Mouse (Mus musculus): ENCODE data around the gene Nemp1. TPM values are rescaled to one million over a fixed set of nuclear protein-coding genes. Genes with fewer than 3 reads are reported as not detected.

Gene Nemp1
- polyA plus RNA-seq, 1 experiment from 2014 or later = 3.0 TPM

DNA sequence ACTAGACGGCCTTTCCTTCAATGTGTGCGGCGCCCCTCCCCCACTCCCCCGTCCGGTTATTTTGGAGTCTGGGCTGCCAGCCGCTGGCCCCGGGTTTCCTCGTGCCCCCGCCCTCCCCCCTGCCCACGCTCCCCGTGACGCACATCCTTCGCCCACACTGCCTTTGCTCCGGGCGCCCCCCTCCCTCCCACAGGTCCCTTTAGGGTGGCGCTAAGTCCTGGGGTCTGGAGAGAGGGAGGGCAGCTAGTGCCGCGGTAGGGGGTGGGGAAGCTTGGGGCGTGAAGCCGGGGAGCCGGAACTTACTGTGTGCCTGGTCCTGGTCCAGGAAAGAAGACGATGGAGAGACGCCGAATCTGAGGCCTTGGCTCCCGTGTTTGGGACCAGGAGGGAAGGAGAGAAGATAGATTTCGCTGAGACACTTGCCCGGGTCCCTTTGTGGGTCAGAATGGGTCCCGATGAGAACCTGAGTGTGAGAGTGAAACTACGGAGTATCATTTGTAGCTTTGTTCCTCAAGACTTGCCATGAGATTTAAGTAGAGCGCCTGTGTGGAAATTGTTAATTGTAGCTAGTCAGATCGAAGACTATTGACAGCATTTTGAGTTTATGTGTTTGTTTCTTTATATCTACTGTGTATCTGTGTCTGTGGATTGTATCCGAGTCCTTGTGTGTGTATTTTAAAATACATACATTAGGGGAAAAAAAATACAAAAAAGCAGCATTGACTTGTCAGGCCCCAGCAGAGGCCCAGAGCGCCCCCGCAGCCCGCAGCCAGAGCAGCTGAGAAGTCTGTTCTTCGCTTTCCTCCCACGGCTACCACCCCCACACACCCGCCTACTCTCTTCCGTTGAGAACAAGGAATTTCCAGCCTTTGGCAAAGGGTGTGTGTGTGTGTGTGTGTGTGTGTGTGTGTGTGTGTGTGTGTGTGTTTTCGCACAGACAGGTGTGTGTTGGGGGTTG is 1.7 kb downstream of the Nemp1 start, which contains the start of gene Nab2:
Nab2 (minus strand) TSS at position 476 of the 958 bp plus-strand sequence.
- 2% methylated on average over 39 of the region's 40 CpGs for WGBS
- Histone ChIP-seq H3K27me3 (ENCODE audit: control insufficient read depth, insufficient read depth, low read length) (peaks cover 29% of the 10 kb centered on the region), H3K4me1 (ENCODE audit: control insufficient read depth, insufficient read depth, low read length) (peaks cover 11% of the 10 kb centered on the region; the same call in 1 of the 2 replicates), H3K4me3 (ENCODE audit: low read depth, low read length) (peak within 1 kb of the TSS; percentile 43), H3K9me3 (ENCODE audit: control insufficient read depth, low read length) (no peaks in the 10 kb centered on the region), H3K4me2 (ENCODE audit: low read depth, low read length) (peak within 1 kb of the TSS; percentile 71), H3K27ac (ENCODE audit: low read depth, low read length) (peak within 1 kb of the TSS; percentile 56; the same call in 1 of the 2 replicates), H3K9ac (replicated peaks; ENCODE audit: low read depth, low read length) (peak within 1 kb of the TSS; percentile 51), H3K36me3 (ENCODE audit: control insufficient read depth, insufficient read depth, low read length) (no peaks in the 10 kb centered on the region)
- 0 out of 2 replicates have a peak, but pooled peaks have one; percentile 27 for ATAC-seq (ENCODE audit: low read depth)

DNA sequence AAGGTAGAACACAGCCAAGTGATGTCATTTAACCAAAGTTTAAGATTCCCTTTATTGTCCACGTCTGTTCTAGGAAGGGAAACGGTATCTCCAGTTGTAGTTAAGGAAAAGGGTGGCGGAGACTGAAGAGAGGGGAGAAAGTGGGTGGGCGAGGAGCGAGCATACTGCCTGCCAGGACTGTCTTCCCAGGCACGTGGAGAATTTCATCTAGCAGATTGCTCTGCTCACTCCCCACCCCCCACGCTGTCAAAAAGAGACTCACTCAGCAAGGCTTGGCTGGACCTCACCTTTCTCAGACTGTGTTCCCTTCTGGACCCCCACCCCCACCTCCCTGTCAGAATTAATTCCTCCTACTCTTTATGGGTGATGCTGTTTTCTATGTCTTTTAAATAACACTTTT is 2.5 kb downstream of the Nemp1 start:
- ATAC-seq (ENCODE audit: low read depth) = no peak
- H3K27ac ChIP-seq (ENCODE audit: low read depth, low read length) = no peak overlapping the region
- no peaks in the 10 kb centered on the region for H3K36me3 ChIP-seq (ENCODE audit: control insufficient read depth, insufficient read depth, low read length)
- peaks cover 22% of the 10 kb centered on the region for H3K27me3 ChIP-seq (ENCODE audit: control insufficient read depth, insufficient read depth, low read length)
- no peaks in the 10 kb centered on the region for H3K9me3 ChIP-seq (ENCODE audit: control insufficient read depth, low read length)
- peak overlapping the region; percentile 71; the same call in 1 of the 2 replicates for H3K4me2 ChIP-seq (ENCODE audit: low read depth, low read length)
- H3K9ac ChIP-seq (replicated peaks; ENCODE audit: low read depth, low read length) = no peak overlapping the region
- H3K4me1 ChIP-seq (ENCODE audit: control insufficient read depth, insufficient read depth, low read length) = peaks cover 11% of the 10 kb centered on the region; the same call in 1 of the 2 replicates
- no peak overlapping the region for H3K4me3 ChIP-seq (ENCODE audit: low read depth, low read length)
- 19% methylated on average over 7 of the region's 7 CpGs for WGBS

DNA sequence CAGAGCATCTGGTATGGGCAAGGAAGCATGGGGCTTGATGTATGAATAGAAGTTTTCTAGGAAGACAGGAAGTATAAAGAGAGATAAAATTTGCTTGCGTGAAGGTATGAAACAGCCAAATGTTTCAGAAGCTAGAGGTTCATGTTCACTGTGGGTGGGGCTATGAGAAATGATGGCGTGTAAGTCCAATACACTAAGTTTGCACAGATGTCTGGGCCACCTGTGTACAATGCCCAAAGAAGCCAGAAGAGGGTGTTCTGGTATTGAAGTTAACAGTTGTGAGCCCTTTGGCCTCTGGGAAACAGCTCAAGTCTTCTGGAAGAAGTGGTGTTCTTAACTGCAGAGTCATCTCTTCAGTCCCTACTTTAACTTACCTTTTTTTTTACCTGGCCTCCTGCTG is 3.5 kb downstream of the Nemp1 start:
- 94% methylated on average over 2 of the region's 2 CpGs for WGBS
- Histone ChIP-seq H3K9me3 (ENCODE audit: control insufficient read depth, low read length) (no peaks in the 10 kb centered on the region), H3K27ac (ENCODE audit: low read depth, low read length) (no peak overlapping the region), H3K4me1 (ENCODE audit: control insufficient read depth, insufficient read depth, low read length) (peaks cover 11% of the 10 kb centered on the region; the same call in 1 of the 2 replicates), H3K9ac (replicated peaks; ENCODE audit: low read depth, low read length) (no peak overlapping the region), H3K36me3 (ENCODE audit: control insufficient read depth, insufficient read depth, low read length) (no peaks in the 10 kb centered on the region), H3K4me2 (ENCODE audit: low read depth, low read length) (no peak overlapping the region), H3K4me3 (ENCODE audit: low read depth, low read length) (no peak overlapping the region), H3K27me3 (ENCODE audit: control insufficient read depth, insufficient read depth, low read length) (peaks cover 17% of the 10 kb centered on the region)
- ATAC-seq (ENCODE audit: low read depth) = no peak

DNA sequence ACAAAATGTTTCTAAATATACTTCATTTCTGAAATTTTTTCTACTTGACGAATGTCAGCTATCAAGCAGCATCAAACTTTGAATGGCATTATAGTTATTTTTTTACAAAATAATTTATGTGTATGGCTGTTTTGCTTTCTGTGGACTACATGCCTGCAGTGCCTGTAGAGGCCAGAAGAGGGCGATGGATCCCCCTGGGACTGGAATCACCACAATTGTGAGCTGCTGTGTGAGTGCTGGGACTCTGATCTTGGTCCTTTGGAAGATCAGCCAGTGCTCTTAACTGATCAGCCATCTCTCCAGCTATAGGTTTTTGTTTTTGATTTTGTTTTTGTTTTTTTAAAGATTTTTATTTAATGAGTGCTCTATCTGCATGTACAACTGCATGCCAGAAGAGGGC is 4.6 kb downstream of the Nemp1 start:
- Histone ChIP-seq H3K4me1 (ENCODE audit: control insufficient read depth, insufficient read depth, low read length) (peaks cover 10% of the 10 kb centered on the region; the same call in 1 of the 2 replicates), H3K27ac (ENCODE audit: low read depth, low read length) (no peak overlapping the region), H3K4me3 (ENCODE audit: low read depth, low read length) (no peak overlapping the region), H3K9me3 (ENCODE audit: control insufficient read depth, low read length) (no peaks in the 10 kb centered on the region), H3K9ac (replicated peaks; ENCODE audit: low read depth, low read length) (no peak overlapping the region), H3K27me3 (ENCODE audit: control insufficient read depth, insufficient read depth, low read length) (peaks cover 6% of the 10 kb centered on the region; the same call in 1 of the 2 replicates), H3K36me3 (ENCODE audit: control insufficient read depth, insufficient read depth, low read length) (no peaks in the 10 kb centered on the region), H3K4me2 (ENCODE audit: low read depth, low read length) (no peak overlapping the region)
- ATAC-seq (ENCODE audit: low read depth) = no peak
- 39% methylated on average over 2 of the region's 2 CpGs for WGBS

DNA sequence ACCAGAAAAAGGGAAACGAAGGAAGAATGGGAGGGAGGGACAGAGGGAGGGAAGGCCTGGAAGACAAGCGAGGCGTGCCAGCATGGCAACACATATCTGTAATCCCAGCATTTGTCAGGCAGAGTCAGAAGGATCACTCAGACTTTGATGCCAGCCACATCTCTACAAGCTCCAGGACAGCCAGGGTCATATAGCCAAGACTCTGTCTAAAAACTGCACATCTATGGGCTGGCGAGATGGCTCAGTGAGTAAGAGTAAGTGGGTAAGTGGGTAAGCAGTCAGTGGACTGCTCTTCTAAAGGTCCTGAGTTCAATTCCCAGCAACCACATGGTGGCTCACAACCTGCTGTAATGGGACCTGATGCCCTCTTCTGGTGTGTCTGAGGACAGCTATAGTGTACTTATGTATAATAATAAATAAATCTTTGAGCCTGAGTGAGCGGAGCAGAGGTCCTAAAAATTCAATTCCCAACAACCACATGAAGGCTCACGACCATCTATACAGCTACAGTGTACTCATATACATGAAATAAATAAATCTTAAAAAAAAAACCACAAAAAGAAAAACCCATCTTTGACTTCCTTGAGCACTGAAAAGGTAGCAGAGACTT is 7.5 kb downstream of the Nemp1 start:
- H3K27ac ChIP-seq (ENCODE audit: low read depth, low read length) = no peak overlapping the region
- no peak for ATAC-seq (ENCODE audit: low read depth)
- H3K4me1 ChIP-seq (ENCODE audit: control insufficient read depth, insufficient read depth, low read length) = peaks cover 4% of the 10 kb centered on the region; the same call in 1 of the 2 replicates
- H3K4me3 ChIP-seq (ENCODE audit: low read depth, low read length) = no peak overlapping the region
- no peaks in the 10 kb centered on the region for H3K36me3 ChIP-seq (ENCODE audit: control insufficient read depth, insufficient read depth, low read length)
- WGBS = 93% methylated on average over 6 of the region's 6 CpGs
- H3K4me2 ChIP-seq (ENCODE audit: low read depth, low read length) = no peak overlapping the region
- H3K27me3 ChIP-seq (ENCODE audit: control insufficient read depth, insufficient read depth, low read length) = no peaks in the 10 kb centered on the region
- H3K9ac ChIP-seq (replicated peaks; ENCODE audit: low read depth, low read length) = no peak overlapping the region
- H3K9me3 ChIP-seq (ENCODE audit: control insufficient read depth, low read length) = no peaks in the 10 kb centered on the region

DNA sequence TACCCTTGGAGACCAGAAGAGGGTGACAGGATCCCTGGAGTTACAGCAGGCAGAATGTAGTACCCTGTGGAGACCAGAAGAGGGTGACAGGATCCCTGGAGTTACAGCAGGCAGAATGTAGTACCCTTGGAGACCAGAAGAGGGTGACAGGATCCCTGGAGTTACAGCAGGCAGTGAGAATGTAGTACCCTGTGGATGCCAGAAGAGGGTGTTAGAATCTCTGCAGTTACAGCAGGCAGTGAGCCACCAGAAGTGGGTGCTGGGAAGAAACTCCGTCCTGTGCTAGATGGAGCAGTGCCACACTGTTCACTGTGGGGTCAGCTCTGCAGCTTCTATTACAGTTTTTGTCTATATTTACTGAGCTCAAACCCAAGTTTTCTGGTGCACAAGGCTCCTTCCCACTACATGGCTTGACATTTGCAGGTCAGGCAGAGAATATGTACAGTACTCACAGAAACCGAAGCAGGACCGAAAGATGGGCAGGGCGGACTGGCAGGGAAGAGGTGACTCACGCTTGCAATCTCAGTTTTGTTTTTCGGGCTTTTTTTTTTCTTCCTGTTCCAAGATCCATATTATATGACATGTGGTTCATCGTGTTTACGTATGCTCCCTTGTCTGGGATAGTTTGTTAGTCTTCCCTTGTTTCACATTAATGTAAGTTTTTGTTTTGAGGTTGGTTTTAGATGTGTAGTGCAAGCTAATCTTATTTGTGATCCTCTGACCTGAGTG is 8.3 kb downstream of the Nemp1 start:
- Histone ChIP-seq H3K9me3 (ENCODE audit: control insufficient read depth, low read length) (no peaks in the 10 kb centered on the region), H3K27ac (ENCODE audit: low read depth, low read length) (no peak overlapping the region), H3K4me2 (ENCODE audit: low read depth, low read length) (no peak overlapping the region), H3K9ac (replicated peaks; ENCODE audit: low read depth, low read length) (no peak overlapping the region), H3K27me3 (ENCODE audit: control insufficient read depth, insufficient read depth, low read length) (no peaks in the 10 kb centered on the region), H3K36me3 (ENCODE audit: control insufficient read depth, insufficient read depth, low read length) (no peaks in the 10 kb centered on the region), H3K4me3 (ENCODE audit: low read depth, low read length) (no peak overlapping the region), H3K4me1 (ENCODE audit: control insufficient read depth, insufficient read depth, low read length) (peaks cover 4% of the 10 kb centered on the region; the same call in 1 of the 2 replicates)
- WGBS = 87% methylated on average over 8 of the region's 8 CpGs
- ATAC-seq (ENCODE audit: low read depth) = peak; percentile 18; the same call in 1 of the 2 replicates

DNA sequence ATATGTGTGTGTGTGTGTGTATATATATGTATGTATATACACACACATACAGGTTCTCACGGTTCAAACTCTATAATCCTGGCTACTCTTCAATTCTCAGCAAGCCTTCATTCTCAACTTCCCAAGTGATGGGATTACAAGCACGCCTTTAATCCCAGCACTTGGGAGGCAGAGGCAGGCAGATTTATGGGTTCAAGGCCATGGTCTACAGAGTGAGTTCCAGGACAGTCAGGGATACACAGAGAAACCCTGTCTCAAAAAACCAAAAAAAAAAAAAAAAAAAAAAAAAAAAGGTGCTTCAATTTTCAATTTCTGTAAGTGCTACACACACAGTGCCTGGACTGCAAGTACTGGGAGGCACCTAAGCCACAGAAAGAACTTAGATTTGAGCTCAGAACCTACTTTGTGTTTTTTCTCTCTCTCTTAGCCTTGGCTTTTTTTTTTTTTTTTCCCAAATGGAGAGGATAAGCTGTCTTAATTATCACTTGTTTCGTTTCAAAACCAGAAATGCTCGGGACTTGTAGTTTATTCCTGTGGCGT is 9.2 kb downstream of the Nemp1 start:
- H3K4me3 ChIP-seq (ENCODE audit: low read depth, low read length) = peak overlapping the region; percentile 61
- H3K36me3 ChIP-seq (ENCODE audit: control insufficient read depth, insufficient read depth, low read length) = no peaks in the 10 kb centered on the region
- 57% methylated on average over 5 of the region's 5 CpGs for WGBS
- peaks cover 4% of the 10 kb centered on the region; the same call in 1 of the 2 replicates for H3K4me1 ChIP-seq (ENCODE audit: control insufficient read depth, insufficient read depth, low read length)
- no peak for ATAC-seq (ENCODE audit: low read depth)
- peak overlapping the region; percentile 61 for H3K4me2 ChIP-seq (ENCODE audit: low read depth, low read length)
- no peaks in the 10 kb centered on the region for H3K9me3 ChIP-seq (ENCODE audit: control insufficient read depth, low read length)
- no peaks in the 10 kb centered on the region for H3K27me3 ChIP-seq (ENCODE audit: control insufficient read depth, insufficient read depth, low read length)
- peak overlapping the region; percentile 41; the same call in 1 of the 2 replicates for H3K9ac ChIP-seq (replicated peaks; ENCODE audit: low read depth, low read length)
- H3K27ac ChIP-seq (ENCODE audit: low read depth, low read length) = peak overlapping the region; percentile 67

DNA sequence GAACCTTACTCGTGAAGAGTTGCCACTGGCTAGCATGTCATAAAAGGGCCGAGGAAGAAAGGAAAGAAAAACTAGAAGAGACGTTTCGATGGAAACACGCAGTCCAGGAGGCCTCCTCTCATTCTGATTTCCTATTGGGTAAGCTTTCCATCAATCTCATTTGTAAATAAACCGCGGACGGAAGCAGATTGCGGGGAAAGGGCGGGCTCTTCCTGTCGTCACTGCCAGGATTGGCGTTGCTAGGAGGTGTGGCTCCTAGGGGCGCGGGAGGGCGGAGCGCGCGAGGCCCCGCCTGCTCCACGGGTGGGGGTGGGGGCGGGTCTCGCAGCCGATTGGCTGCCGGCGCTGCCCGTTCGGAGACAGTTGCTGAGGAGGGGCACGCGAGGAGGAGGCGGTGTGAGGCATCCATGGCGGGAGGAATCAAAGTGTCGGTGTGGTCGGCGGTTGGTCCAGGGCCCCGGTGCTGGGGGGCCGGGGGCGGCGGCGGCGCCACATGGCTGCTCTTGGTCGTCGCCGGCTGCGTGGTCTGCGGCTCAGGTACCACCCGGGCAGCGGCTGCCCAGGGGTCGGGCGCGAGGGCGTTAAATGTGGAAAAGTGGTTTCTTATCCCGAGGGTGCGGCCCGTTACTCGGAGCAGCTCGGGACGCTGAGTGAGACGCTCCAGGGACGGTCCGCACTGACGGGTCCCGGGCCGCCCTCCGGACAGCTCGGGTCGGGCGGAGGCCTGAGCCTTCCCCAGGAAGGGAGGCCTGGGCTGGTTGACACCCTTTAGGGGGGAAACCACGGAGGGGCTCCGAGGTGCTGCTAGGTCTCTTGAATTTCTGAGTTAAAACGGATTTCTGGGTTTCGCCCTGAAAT is 10.2 kb downstream of the Nemp1 start:
- Histone ChIP-seq H3K9me3 (ENCODE audit: control insufficient read depth, low read length) (no peaks in the 10 kb centered on the region), H3K4me2 (ENCODE audit: low read depth, low read length) (peak overlapping the region; percentile 93), H3K27me3 (ENCODE audit: control insufficient read depth, insufficient read depth, low read length) (no peaks in the 10 kb centered on the region), H3K36me3 (ENCODE audit: control insufficient read depth, insufficient read depth, low read length) (no peaks in the 10 kb centered on the region), H3K9ac (replicated peaks; ENCODE audit: low read depth, low read length) (peak overlapping the region; percentile 64), H3K4me1 (ENCODE audit: control insufficient read depth, insufficient read depth, low read length) (peaks cover 4% of the 10 kb centered on the region; the same call in 1 of the 2 replicates), H3K4me3 (ENCODE audit: low read depth, low read length) (peak overlapping the region; percentile 61), H3K27ac (ENCODE audit: low read depth, low read length) (peak overlapping the region; percentile 67)
- peak; percentile 95 for ATAC-seq (ENCODE audit: low read depth)
- WGBS = under 1% methylated on average over 64 of the region's 71 CpGs

All from neural tube, embryonic 14.5 days (tissue).